Mouse (Mus musculus): Measurements from ENCODE around the gene E130208F15Rik. TPM values are rescaled to one million over a fixed set of nuclear protein-coding genes. Genes with fewer than 3 reads are reported as not detected.

Gene E130208F15Rik
- polyA plus RNA-seq, 1 experiment from 2014 or later, result not detected

DNA sequence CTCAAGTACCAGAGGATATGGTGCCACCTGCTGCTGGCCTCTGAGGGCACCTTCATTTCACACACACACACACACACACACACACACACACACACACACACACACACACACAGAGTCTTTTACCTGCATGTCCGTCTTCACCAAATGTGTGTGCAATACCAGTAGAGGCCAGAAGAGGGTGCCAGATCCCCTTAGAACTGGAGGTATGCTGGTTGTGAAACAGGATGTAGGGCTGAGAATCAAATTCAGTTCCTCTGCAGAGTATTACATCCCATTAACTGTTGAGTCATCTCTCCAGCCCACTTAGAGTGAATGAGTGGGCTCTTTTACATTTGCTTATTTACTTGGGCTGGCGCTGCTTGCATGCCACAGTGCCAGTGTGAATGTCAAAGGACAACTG, 3.8 kb downstream of the E130208F15Rik start:
- WGBS, result 42% methylated on average over 2 of the region's 2 CpGs
- Histone ChIP-seq H3K27ac (replicated peaks) (no peak overlapping the region), H3K4me3 (ENCODE audit: low read depth, low read length) (no peak overlapping the region), H3K36me3 (ENCODE audit: control insufficient read depth, insufficient read depth, low read length) (no peaks in the 10 kb centered on the region), H3K4me2 (replicated peaks; ENCODE audit: low read depth) (no peak overlapping the region), H3K27me3 (ENCODE audit: control insufficient read depth, insufficient read depth, low read length) (no peaks in the 10 kb centered on the region), H3K4me1 (replicated peaks; ENCODE audit: control insufficient read depth, insufficient read depth) (no peaks in the 10 kb centered on the region; the same call in 1 of the 2 replicates), H3K9ac (ENCODE audit: low read length) (no peak overlapping the region), H3K9me3 (ENCODE audit: control insufficient read depth, low read length) (no peaks in the 10 kb centered on the region)
- TF ChIP-seq EP300 (optimal IDR thresholded peaks at IDR 0.05), result no peak
- TF ChIP-seq CTCF (IDR thresholded peaks at IDR 0.05; ENCODE audit: low read depth), result peak; percentile 76
- peak; percentile 61 for DNase-seq (ENCODE audit: low spot score)
- no peak for ATAC-seq (ENCODE audit: low FRiP score, low TSS enrichment)

DNA sequence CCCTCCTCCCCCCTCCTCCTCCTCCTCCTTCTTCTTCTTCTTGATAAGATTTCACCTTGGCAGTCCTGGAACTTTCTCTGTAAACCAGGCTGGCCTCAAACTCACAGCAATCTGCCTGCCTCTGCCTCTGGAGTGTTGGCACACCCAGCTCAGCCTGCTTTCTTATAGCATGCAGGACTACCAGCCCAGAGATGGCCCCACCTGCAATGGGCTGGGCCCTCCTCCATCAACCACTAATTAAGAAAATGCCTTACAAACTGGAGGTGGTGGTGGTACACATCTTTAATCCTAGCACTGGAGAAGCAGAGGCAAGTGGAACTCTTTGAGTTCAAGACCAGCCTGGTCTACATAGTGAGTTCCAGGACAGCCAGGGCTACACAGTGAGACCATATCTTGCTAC, 4.9 kb downstream of the E130208F15Rik start:
- no peak for DNase-seq (ENCODE audit: low spot score)
- Histone ChIP-seq H3K4me2 (replicated peaks; ENCODE audit: low read depth) (no peak overlapping the region), H3K9ac (ENCODE audit: low read length) (no peak overlapping the region), H3K9me3 (ENCODE audit: control insufficient read depth, low read length) (no peaks in the 10 kb centered on the region), H3K27me3 (ENCODE audit: control insufficient read depth, insufficient read depth, low read length) (no peaks in the 10 kb centered on the region), H3K36me3 (ENCODE audit: control insufficient read depth, insufficient read depth, low read length) (no peaks in the 10 kb centered on the region), H3K27ac (replicated peaks) (no peak overlapping the region), H3K4me3 (ENCODE audit: low read depth, low read length) (no peak overlapping the region), H3K4me1 (replicated peaks; ENCODE audit: control insufficient read depth, insufficient read depth) (no peaks in the 10 kb centered on the region)
- no peak for TF ChIP-seq CTCF (IDR thresholded peaks at IDR 0.05; ENCODE audit: low read depth)
- no peak for TF ChIP-seq EP300 (optimal IDR thresholded peaks at IDR 0.05)
- ATAC-seq (ENCODE audit: low FRiP score, low TSS enrichment), result no peak

DNA sequence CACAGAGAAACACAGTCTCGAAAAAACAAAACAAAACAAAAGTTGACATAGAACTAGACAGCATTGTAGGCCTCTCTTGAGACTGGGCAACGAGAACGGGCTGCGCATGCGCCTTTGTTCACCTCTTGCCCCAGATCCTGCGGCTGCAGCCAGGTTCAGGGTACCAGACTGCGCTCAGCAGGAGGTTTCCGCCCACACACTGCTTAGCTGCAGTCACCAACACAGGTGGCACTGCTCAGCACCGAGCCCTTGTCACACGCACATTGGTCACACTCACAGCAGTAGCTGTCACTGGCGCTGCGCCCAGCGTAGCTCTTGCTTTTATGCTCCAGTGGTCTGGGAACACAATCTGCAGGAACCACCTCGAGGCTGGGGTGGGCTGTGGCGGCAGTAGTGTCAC, 5.6 kb downstream of the E130208F15Rik start:
- Histone ChIP-seq H3K4me2 (replicated peaks; ENCODE audit: low read depth) (no peak overlapping the region), H3K9ac (ENCODE audit: low read length) (no peak overlapping the region), H3K27ac (replicated peaks) (no peak overlapping the region), H3K27me3 (ENCODE audit: control insufficient read depth, insufficient read depth, low read length) (no peaks in the 10 kb centered on the region), H3K4me1 (replicated peaks; ENCODE audit: control insufficient read depth, insufficient read depth) (no peaks in the 10 kb centered on the region), H3K4me3 (ENCODE audit: low read depth, low read length) (no peak overlapping the region), H3K36me3 (ENCODE audit: control insufficient read depth, insufficient read depth, low read length) (no peaks in the 10 kb centered on the region), H3K9me3 (ENCODE audit: control insufficient read depth, low read length) (no peaks in the 10 kb centered on the region)
- DNase-seq (ENCODE audit: low spot score) (no peak), ATAC-seq (ENCODE audit: low FRiP score, low TSS enrichment) (no peak)
- WGBS, result 58% methylated on average over 15 of the region's 15 CpGs
- TF ChIP-seq CTCF (IDR thresholded peaks at IDR 0.05; ENCODE audit: low read depth) (no peak), EP300 (optimal IDR thresholded peaks at IDR 0.05) (no peak)

GRCm38 (mm10) chr7:30328379-30328778, 6.8 kb downstream of the E130208F15Rik start:
- no peak overlapping the region for H3K4me2 ChIP-seq (replicated peaks; ENCODE audit: low read depth)
- H3K27ac ChIP-seq (replicated peaks), result no peak overlapping the region
- WGBS, result 55% methylated on average over 10 of the region's 10 CpGs
- H3K9ac ChIP-seq (ENCODE audit: low read length), result no peak overlapping the region
- H3K9me3 ChIP-seq (ENCODE audit: control insufficient read depth, low read length), result no peaks in the 10 kb centered on the region
- no peaks in the 10 kb centered on the region for H3K4me1 ChIP-seq (replicated peaks; ENCODE audit: control insufficient read depth, insufficient read depth)
- TF ChIP-seq CTCF (IDR thresholded peaks at IDR 0.05; ENCODE audit: low read depth) (no peak), EP300 (optimal IDR thresholded peaks at IDR 0.05) (no peak)
- ATAC-seq (ENCODE audit: low FRiP score, low TSS enrichment) (no peak), DNase-seq (ENCODE audit: low spot score) (no peak)
- no peaks in the 10 kb centered on the region for H3K36me3 ChIP-seq (ENCODE audit: control insufficient read depth, insufficient read depth, low read length)
- no peak overlapping the region for H3K4me3 ChIP-seq (ENCODE audit: low read depth, low read length)
- H3K27me3 ChIP-seq (ENCODE audit: control insufficient read depth, insufficient read depth, low read length), result no peaks in the 10 kb centered on the region

DNA sequence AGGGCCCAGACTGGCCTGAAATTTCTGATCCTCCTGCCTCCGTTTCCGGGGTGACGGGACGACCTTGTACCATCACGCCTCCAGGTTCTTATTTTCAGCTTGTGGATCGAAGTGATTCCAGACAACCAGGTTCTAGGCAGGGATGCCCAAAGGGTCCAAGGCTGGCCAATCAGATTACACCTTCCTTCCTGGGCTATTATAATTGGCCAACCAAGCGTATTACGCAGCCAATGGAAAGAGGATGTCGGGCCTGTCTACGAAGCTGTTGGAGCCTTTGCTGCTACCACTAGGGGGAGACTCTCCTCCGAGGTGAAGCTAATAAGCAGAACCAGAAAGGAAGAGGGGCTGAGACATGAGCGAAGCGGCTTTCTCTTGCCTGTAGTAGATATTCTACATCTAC, 10.3 kb downstream of the E130208F15Rik start:
- no peaks in the 10 kb centered on the region for H3K9me3 ChIP-seq (ENCODE audit: control insufficient read depth, low read length)
- H3K27ac ChIP-seq (replicated peaks), result no peak overlapping the region
- no peaks in the 10 kb centered on the region for H3K36me3 ChIP-seq (ENCODE audit: control insufficient read depth, insufficient read depth, low read length)
- TF ChIP-seq CTCF (IDR thresholded peaks at IDR 0.05; ENCODE audit: low read depth) (peak; percentile 92), EP300 (optimal IDR thresholded peaks at IDR 0.05) (no peak)
- DNase-seq (ENCODE audit: low spot score), result peak; percentile 77
- no peaks in the 10 kb centered on the region for H3K4me1 ChIP-seq (replicated peaks; ENCODE audit: control insufficient read depth, insufficient read depth)
- H3K9ac ChIP-seq (ENCODE audit: low read length), result no peak overlapping the region
- H3K27me3 ChIP-seq (ENCODE audit: control insufficient read depth, insufficient read depth, low read length), result 0 out of 2 replicates have a peak, but pooled peaks cover 3% of the 10 kb centered on the region
- ATAC-seq (ENCODE audit: low FRiP score, low TSS enrichment), result peak; percentile 84
- no peak overlapping the region; the same call in 1 of the 2 replicates for H3K4me2 ChIP-seq (replicated peaks; ENCODE audit: low read depth)
- 7% methylated on average over 13 of the region's 13 CpGs for WGBS
- no peak overlapping the region for H3K4me3 ChIP-seq (ENCODE audit: low read depth, low read length)

DNA sequence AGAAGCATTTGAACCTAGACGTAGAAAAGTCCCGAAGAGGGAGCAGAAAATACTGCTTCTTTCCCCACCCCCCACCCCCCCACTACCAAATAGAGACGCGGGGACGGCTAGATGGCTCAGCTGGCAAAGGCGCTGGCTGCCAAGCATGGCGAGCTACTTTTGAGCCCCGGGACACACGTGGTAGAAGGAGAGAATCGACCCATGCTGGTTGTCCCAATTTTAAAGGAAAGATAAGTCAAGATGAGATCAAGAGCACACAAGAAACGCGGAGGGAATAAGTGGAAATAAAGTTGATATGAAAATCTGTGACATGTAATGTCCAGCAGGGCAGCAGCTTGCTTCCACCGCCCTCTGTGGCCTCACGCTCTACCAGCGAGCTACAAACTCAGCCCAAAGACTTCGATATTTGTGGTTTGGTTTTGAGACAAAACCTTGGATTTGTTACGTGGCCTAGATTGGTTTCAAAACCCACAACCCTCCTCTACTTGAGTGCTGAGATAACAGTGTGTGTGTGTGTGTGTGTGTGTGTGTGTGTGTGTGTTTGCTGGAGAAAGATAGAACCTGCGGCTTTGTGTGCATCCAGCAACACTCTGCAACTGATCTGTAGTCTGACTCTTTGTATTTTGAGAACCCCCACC, 11.2 kb downstream of the E130208F15Rik start:
- Histone ChIP-seq H3K9me3 (ENCODE audit: control insufficient read depth, low read length) (no peaks in the 10 kb centered on the region), H3K4me2 (replicated peaks; ENCODE audit: low read depth) (no peak overlapping the region), H3K27ac (replicated peaks) (no peak overlapping the region), H3K4me3 (ENCODE audit: low read depth, low read length) (no peak overlapping the region), H3K4me1 (replicated peaks; ENCODE audit: control insufficient read depth, insufficient read depth) (no peaks in the 10 kb centered on the region), H3K36me3 (ENCODE audit: control insufficient read depth, insufficient read depth, low read length) (no peaks in the 10 kb centered on the region), H3K9ac (ENCODE audit: low read length) (no peak overlapping the region), H3K27me3 (ENCODE audit: control insufficient read depth, insufficient read depth, low read length) (0 out of 2 replicates have a peak, but pooled peaks cover 3% of the 10 kb centered on the region)
- DNase-seq (ENCODE audit: low spot score), result no peak
- no peak for TF ChIP-seq EP300 (optimal IDR thresholded peaks at IDR 0.05)
- no peak for TF ChIP-seq CTCF (IDR thresholded peaks at IDR 0.05; ENCODE audit: low read depth)
- whole genome bisulfite sequencing, result 62% methylated on average over 18 of the region's 18 CpGs
- ATAC-seq (ENCODE audit: low FRiP score, low TSS enrichment), result no peak
